Mouse (Mus musculus) liver, postnatal 0 days (tissue): ENCODE data around the gene Slfn14. TPM values are rescaled to one million over a fixed set of nuclear protein-coding genes. Genes with fewer than 3 reads are reported as not detected.

Source experiments
- ATAC-seq: fragments of 200-750 bp; cut with Nextera tagmentation; 2 replicates; pipeline ENCODE4 v1.8.0; 2017; ENCODE audit warnings: mild to moderate bottlenecking, moderate library complexity
- DNase-seq: peaks from one replicate; pipeline ENCODE4 v3.0.0-alpha.2; 2016
- H3K27ac ChIP-seq: fragments of 300-500 bp; sonication (generic); 2 replicates; pipeline ENCODE4 v1.5.1; 2014; ENCODE audit warnings: antibody characterized with exemption, moderate library complexity, mild to moderate bottlenecking, low read depth
- H3K27me3 ChIP-seq: fragments of 300-500 bp; sonication (generic); 2 replicates; pipeline ENCODE4 v1.6.1; 2014; ENCODE audit warnings: low read length, control low read depth, mixed read lengths; ENCODE audit not compliant: insufficient read depth
- H3K36me3 ChIP-seq: fragments of 300-500 bp; sonication (generic); replicated peaks from 2 replicates; pipeline ENCODE4 v1.6.1; 2014; ENCODE audit warnings: mild to moderate bottlenecking, control low read depth, low read length, moderate library complexity, mixed read lengths; ENCODE audit not compliant: insufficient read depth
- H3K4me1 ChIP-seq: fragments of 300-500 bp; sonication (generic); 2 replicates; pipeline ENCODE4 v1.6.1; 2014; ENCODE audit warnings: antibody characterized with exemption, mild to moderate bottlenecking, control low read depth; ENCODE audit not compliant: insufficient read depth
- H3K4me2 ChIP-seq: fragments of 300-500 bp; sonication (generic); 2 replicates; pipeline ENCODE4 v1.6.1; 2014; ENCODE audit warnings: low read depth, mild to moderate bottlenecking, low read length, moderate library complexity, mixed read lengths
- H3K4me3 ChIP-seq: fragments of 300-500 bp; sonication (generic); 2 replicates; pipeline ENCODE4 v1.5.1; 2014; ENCODE audit warnings: low read depth, low read length
- H3K9ac ChIP-seq: fragments of 300-500 bp; sonication (generic); replicated peaks from 2 replicates; pipeline ENCODE4 v1.6.1; 2014; ENCODE audit warnings: mild to moderate bottlenecking, moderate library complexity
- H3K9me3 ChIP-seq: fragments of 300-500 bp; sonication (generic); 2 replicates; pipeline ENCODE4 v1.6.1; 2016; ENCODE audit warnings: mild to moderate bottlenecking, control low read depth, low read length, mixed read lengths
- CTCF ChIP-seq: sonication (generic); IDR thresholded peaks from 2 replicates; pipeline ENCODE4 v1.5.1; 2016; ENCODE audit warnings: antibody characterized with exemption, low read depth
- EP300 ChIP-seq: IDR thresholded peaks from 2 replicates; pipeline ENCODE4 v1.6.1; 2016; ENCODE audit warnings: antibody characterized with exemption, low read depth, mild to moderate bottlenecking
- WGBS: fragments of 180-500 bp; shearing (Covaris S2); extraction: QIAGEN DNeasy Blood & Tissue Kit; methylation state at CpG from one replicate; pipeline ENCODE4 v1.1.7; 2014; ENCODE audit not compliant: insufficient replicate concordance; 5-methylcytosine and 5-hydroxymethylcytosine counted together
- polyA plus RNA-seq: library from polyadenylated mRNA; unstranded; fragments of >200 nt; fragmentation: Nextera tagmentation; extraction: Ambion mirVana; gene quantifications from 2 replicates; pipeline ENCODE4 v1.2.1, GENCODE M21; 2015

The Slfn14 gene
- polyA plus RNA-seq, 1 experiment from 2014 or later = 14.3 TPM

DNA sequence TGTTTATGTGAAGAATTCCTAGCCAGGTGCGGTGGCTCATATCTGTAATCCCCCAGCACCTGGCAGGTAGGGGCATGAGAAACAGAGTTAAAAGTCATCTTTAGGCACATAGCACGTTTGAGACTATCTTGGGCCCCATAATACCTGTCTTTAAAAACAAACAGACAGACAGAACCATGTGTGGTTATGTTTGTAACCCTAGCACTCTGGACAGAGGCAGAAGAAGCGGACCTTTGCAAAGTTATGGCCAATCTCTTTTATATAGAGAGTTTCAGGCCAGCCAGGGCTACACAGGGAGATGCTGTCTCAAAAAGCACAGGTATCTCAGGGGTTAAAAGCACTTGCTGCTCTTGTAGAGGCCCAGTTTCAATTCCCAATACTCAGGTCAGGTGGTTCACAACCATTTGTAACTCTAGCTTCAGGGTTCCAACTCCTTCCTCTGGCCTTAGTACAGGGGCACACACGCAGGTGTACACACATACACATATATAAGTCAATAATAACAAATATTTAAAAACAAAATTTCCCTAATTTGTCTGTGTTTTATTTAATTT is 20.3 kb upstream of the Slfn14 start:
- peaks cover 17% of the 10 kb centered on the region; the same call in 1 of the 2 replicates for H3K36me3 ChIP-seq
- H3K4me3 ChIP-seq = no peak overlapping the region
- no peaks in the 10 kb centered on the region for H3K9me3 ChIP-seq
- WGBS = 78% methylated on average over 4 of the region's 4 CpGs
- TF ChIP-seq EP300 (no peak), CTCF (no peak)
- no peak for ATAC-seq
- no peak overlapping the region for H3K27ac ChIP-seq
- no peak for DNase-seq
- no peak overlapping the region for H3K4me2 ChIP-seq
- H3K9ac ChIP-seq = no peak overlapping the region
- H3K27me3 ChIP-seq = no peaks in the 10 kb centered on the region
- peaks cover 20% of the 10 kb centered on the region for H3K4me1 ChIP-seq

DNA sequence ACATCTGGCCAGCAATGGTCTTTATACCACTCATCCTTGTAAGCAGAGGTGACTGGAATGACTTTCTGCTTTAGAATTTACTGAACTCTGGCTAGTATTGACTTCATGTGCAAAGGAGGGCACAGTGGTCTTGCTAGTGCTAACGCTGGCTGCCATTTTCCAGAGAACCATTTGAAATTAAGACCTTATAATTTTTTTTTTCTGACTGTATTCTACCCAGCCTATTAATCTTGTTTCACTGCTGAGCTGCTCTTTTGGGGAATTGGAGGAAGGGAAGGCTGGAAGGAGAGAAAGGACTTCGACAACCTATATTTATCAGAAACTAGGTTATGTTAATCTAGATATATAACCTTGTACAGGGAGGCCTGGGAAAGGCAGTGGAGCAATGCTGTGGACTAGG is 18.0 kb upstream of the Slfn14 start:
- Histone ChIP-seq H3K27ac (no peak overlapping the region), H3K9ac (no peak overlapping the region), H3K4me2 (no peak overlapping the region), H3K27me3 (no peaks in the 10 kb centered on the region), H3K9me3 (no peaks in the 10 kb centered on the region), H3K4me3 (no peak overlapping the region), H3K4me1 (peaks cover 21% of the 10 kb centered on the region), H3K36me3 (peaks cover 9% of the 10 kb centered on the region; the same call in 1 of the 2 replicates)
- ATAC-seq = no peak
- no peak for DNase-seq
- TF ChIP-seq CTCF (no peak), EP300 (no peak)
- WGBS = 93% methylated on average over 2 of the region's 2 CpGs

DNA sequence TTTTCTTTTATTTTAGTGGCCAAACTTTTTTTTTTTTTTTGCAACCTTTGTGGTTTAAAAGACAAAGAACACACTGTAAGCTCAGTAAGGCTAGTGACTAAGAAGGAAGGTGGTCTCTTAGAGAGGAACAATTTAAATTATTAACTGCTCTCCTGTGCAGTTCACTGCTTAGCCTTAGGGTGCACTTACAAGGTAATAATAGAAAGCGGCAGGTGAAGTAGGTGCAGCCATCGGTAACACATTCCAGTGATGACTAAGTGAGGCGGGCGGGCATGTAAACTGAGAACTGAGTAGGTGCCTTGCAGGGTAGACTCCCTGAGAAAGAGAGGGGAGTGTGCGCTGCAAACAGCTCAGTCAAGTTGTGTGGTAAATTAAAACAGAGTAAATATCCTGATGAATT is 17.2 kb upstream of the Slfn14 start:
- 71% methylated on average over 5 of the region's 5 CpGs for WGBS
- ATAC-seq (no peak), DNase-seq (no peak)
- Histone ChIP-seq H3K4me1 (peaks cover 21% of the 10 kb centered on the region), H3K4me3 (peak overlapping the region; percentile 96), H3K9ac (0 out of 2 replicates have a peak overlapping the region, but pooled peaks have one; percentile 9), H3K9me3 (no peaks in the 10 kb centered on the region), H3K4me2 (peak overlapping the region; percentile 86), H3K27ac (no peak overlapping the region), H3K36me3 (peaks cover 9% of the 10 kb centered on the region; the same call in 1 of the 2 replicates), H3K27me3 (no peaks in the 10 kb centered on the region)
- TF ChIP-seq EP300 (no peak), CTCF (no peak)

DNA sequence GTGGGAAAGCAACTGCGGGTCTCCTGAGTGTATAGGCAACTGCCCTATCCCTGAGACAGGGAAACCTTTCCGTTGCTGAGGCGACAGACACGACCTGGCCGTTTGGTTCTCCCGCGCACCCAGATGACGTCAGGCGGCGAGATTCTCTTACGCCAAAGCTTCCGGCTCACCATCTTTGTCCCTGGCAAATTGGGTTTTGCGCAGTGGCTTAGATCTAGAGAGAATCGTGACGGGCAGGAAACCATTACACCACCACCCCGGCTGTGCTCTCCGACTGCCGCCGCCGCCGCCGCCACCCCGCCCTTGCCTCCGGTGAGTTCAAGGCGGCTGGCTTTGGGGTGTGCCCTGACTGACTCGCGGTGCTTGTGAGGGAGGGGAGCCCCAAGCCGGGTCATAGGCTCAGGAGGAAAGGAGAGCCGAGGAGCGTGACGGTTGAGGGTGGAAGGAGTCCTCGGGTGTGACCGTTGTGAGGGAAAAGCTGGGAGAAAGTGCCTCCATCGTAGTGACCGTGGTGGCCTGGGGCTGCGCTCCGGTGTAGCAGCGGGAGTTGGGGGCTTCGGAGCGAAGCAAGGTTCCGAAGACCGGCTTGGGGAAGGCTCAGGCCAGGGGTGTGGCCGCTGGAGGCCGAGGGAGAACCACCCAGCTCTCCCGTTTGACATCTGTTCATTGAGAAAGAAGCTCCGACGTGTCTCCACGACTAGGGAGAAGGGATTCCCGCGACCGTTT is 16.2 kb upstream of the Slfn14 start, which contains the start of gene Pex12:
TSS of gene Pex12 (minus strand) at position 61 of the 726 bp plus-strand sequence.
- no peak for TF ChIP-seq CTCF
- peak; percentile 76; the same call in 1 of the 2 replicates for TF ChIP-seq EP300
- WGBS = under 1% methylated on average over 51 of the region's 51 CpGs
- Histone ChIP-seq H3K9ac (peak within 1 kb of the TSS; percentile 95), H3K36me3 (no peaks in the 10 kb centered on the region), H3K27ac (peak within 1 kb of the TSS; percentile 98), H3K4me2 (peak within 1 kb of the TSS; percentile 86), H3K27me3 (no peaks in the 10 kb centered on the region), H3K4me3 (peak within 1 kb of the TSS; percentile 96), H3K9me3 (no peaks in the 10 kb centered on the region), H3K4me1 (peaks cover 27% of the 10 kb centered on the region)
- DNase-seq = peak; percentile 96
- peak; percentile 78 for ATAC-seq

DNA sequence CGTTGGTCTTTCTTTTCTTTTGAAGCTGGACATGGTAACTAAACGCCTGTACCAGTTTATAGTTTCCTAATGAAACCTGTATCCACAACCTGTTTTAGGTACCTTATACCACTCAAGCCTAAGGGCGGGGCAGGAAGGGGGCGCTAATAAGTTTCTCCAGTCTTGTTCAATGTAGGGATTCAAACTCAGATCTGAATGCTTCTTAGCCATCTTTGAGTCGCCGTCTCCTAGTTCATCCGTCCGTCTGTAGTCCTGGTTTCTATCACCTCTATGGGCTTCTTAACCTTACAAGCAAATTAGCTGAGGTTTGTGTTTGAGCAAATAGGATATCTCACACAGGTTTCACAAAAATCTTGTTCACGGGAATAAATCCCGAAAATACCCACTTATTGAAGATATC is 15.6 kb upstream of the Slfn14 start:
- Histone ChIP-seq H3K27ac (peak overlapping the region; percentile 98), H3K9me3 (no peaks in the 10 kb centered on the region), H3K4me1 (peaks cover 33% of the 10 kb centered on the region), H3K36me3 (peaks cover 4% of the 10 kb centered on the region), H3K4me2 (peak overlapping the region; percentile 86), H3K4me3 (peak overlapping the region; percentile 96), H3K27me3 (no peaks in the 10 kb centered on the region), H3K9ac (peak overlapping the region; percentile 95)
- DNase-seq = peak; percentile 30
- TF ChIP-seq EP300 (no peak), CTCF (peak; percentile 35; the same call in 1 of the 2 replicates)
- no peak for ATAC-seq
- 5% methylated on average over 10 of the region's 10 CpGs for WGBS

DNA sequence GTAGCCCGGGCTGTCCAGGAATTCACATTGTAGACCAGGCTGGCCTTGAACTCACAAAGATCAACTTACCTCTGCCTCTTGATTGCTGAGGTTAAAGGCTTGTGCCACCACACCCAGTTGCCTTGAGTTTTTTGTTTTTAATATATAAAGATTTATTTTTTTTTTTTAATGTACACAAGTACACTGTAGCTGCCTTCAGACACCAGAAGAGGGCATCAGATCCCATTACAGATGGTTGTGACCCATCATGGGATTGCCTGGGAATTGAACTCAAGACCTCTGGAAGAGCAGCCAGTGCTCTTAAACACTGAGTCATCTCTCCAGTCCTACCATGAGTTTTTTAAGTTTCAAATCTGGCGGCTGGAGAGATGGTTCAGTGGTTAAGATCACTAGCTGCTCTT is 14.9 kb upstream of the Slfn14 start:
- TF ChIP-seq EP300 (no peak), CTCF (peak; percentile 43)
- Histone ChIP-seq H3K4me1 (peaks cover 31% of the 10 kb centered on the region), H3K27ac (no peak overlapping the region), H3K4me3 (no peak overlapping the region), H3K9ac (no peak overlapping the region), H3K9me3 (no peaks in the 10 kb centered on the region), H3K27me3 (no peaks in the 10 kb centered on the region), H3K36me3 (peaks cover 6% of the 10 kb centered on the region), H3K4me2 (peak overlapping the region; percentile 86; the same call in 1 of the 2 replicates)
- ATAC-seq (no peak), DNase-seq (no peak)
- WGBS = 67% methylated on average over 2 of the region's 2 CpGs
